Mouse (Mus musculus) embryonic facial prominence, embryonic 15.5 days (tissue): Measurements from ENCODE around the gene Zfp281. TPM values are rescaled to one million over a fixed set of nuclear protein-coding genes. Genes with fewer than 3 reads are reported as not detected.

Experiments used
- ATAC-seq: fragments of 200-750 bp; cut with Nextera tagmentation; 2 replicates; pipeline ENCODE4 v1.8.0; 2017; ENCODE audit warnings: low read depth, moderate TSS enrichment; ENCODE audit not compliant: insufficient number of reproducible peaks, low FRiP score, low TSS enrichment
- H3K27ac ChIP-seq: fragments of 300-500 bp; sonication (generic); replicated peaks from 2 replicates; pipeline ENCODE4 v1.5.1; 2015; ENCODE audit warnings: mild to moderate bottlenecking, inconsistent platforms
- H3K27me3 ChIP-seq: fragments of 300-500 bp; sonication (generic); 2 replicates; pipeline ENCODE4 v1.6.1; 2015; ENCODE audit warnings: inconsistent platforms
- H3K36me3 ChIP-seq: fragments of 300-500 bp; sonication (generic); 2 replicates; pipeline ENCODE4 v1.6.1; 2015; ENCODE audit warnings: mild to moderate bottlenecking, inconsistent platforms
- H3K4me1 ChIP-seq: fragments of 300-500 bp; sonication (generic); 2 replicates; pipeline ENCODE4 v1.6.1; 2015; ENCODE audit warnings: inconsistent platforms
- H3K4me2 ChIP-seq: fragments of 300-500 bp; sonication (generic); replicated peaks from 2 replicates; pipeline ENCODE4 v1.6.1; 2015; ENCODE audit warnings: mild to moderate bottlenecking, inconsistent platforms
- H3K4me3 ChIP-seq: fragments of 300-500 bp; sonication (generic); replicated peaks from 2 replicates; pipeline ENCODE4 v1.5.1; 2015; ENCODE audit warnings: mild to moderate bottlenecking, inconsistent platforms
- H3K9ac ChIP-seq: fragments of 300-500 bp; sonication (generic); 2 replicates; pipeline ENCODE4 v1.6.1; 2015; ENCODE audit warnings: inconsistent platforms
- H3K9me3 ChIP-seq: fragments of 300-500 bp; sonication (generic); replicated peaks from 2 replicates; pipeline ENCODE4 v1.6.1; 2016; ENCODE audit warnings: inconsistent platforms
- WGBS: fragments of 180-500 bp; shearing (Covaris S2); methylation state at CpG from one replicate; pipeline ENCODE4 v1.1.7; 2015; 5-methylcytosine and 5-hydroxymethylcytosine counted together
- polyA plus RNA-seq: library from polyadenylated mRNA; unstranded; fragments of >200 nt; fragmentation: Nextera tagmentation; extraction: Ambion mirVana; gene quantifications from 2 replicates; pipeline ENCODE4 v1.2.1, GENCODE M21; 2015

The Zfp281 gene
- polyA plus RNA-seq = 18.4 and 19.2 TPM in 2 replicates

DNA sequence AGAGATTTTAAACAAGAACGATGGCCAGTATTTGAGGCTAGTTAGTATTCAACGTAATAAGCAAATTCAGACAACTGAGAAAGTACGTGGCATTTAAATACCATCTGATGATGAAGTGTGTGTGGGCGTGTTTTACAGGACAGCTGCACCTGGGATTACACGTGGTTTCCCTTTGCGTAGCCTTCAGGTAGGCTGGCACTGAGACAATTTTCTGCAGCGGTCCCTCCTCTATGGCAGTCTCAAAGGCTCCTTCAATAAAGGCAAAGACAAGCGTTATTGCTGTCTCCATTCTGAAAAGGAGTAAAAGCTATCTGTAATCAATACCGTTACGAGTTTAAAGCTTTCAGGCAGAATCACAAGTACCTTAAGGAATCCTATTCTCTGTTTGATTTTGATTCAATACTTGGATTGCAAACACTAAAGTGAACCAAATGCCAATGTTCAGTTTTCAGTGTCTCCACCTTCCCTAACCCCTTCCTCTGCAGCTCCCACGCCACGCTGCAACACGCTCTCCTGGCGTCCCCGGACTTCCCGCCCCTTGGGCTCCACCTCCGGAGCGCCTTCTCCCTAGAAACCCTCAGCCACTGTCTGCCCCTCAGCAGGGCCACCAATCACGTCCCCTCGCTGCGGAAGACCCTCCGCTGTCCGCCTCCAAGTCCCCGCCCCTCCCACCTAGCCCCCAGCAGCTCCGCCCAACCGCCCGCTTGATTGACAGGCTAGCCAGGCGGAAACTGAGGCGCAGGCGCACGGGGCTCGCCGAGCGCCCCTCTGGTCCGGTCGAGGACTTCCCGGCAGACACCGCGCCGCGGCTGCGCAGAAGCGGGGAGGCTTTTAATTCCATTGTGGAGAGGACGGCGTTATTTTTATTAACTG is at the start of gene Zfp281:
TSS of gene Zfp281 (plus strand) at position 756 of the 873 bp plus-strand sequence.
- Histone ChIP-seq H3K36me3 (peaks cover 26% of the 10 kb centered on the region), H3K9ac (peak within 1 kb of the TSS; percentile 96), H3K4me2 (peak within 1 kb of the TSS; percentile 84), H3K9me3 (no peaks in the 10 kb centered on the region), H3K27me3 (no peaks in the 10 kb centered on the region), H3K4me1 (peaks cover 28% of the 10 kb centered on the region), H3K4me3 (peak within 1 kb of the TSS; percentile 87), H3K27ac (peak within 1 kb of the TSS; percentile 94)
- peak; percentile 99 for ATAC-seq
- 2% methylated on average over 45 of the region's 45 CpGs for WGBS

DNA sequence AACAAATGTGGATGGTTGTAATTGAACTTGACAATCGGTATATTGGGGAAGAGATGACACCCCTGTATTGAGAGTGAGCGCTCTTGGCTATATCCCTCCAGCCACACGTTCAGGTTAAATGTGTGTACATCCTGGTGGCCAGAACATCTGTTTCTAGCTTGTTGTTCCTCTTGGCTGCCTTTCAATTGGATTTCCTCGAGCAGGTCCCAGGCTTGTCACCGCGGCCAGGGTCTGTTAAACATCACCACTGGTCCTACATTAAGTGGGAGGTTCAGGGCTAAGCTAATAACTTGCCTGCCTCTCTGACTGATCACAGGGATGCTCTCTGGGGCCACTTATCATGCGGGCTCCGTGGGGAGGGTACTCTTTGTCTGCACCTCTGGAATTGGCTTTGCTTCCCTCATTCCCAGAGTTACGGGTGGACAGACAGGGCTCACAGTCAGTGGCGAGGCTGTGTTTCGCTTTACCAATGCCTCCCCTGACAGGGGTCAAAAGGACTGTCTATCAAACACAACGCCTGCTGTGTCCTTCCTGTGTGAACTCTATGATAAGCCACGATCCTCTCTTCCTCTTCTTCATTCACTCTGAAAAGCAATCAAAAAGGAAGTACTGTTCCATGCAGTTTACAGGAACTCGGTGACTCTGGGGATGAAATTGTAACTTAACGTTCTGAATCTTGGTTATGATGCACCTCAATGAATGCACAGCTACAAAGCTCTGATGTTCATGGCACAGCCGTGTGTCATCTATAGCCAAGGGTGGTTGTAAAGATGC is 46.6 kb upstream of the Zfp281 start:
- Histone ChIP-seq H3K27me3 (no peaks in the 10 kb centered on the region; the same call in 1 of the 2 replicates), H3K27ac (no peak overlapping the region), H3K36me3 (no peaks in the 10 kb centered on the region), H3K4me3 (no peak overlapping the region), H3K9me3 (no peaks in the 10 kb centered on the region), H3K9ac (no peak overlapping the region), H3K4me1 (peaks cover 6% of the 10 kb centered on the region; the same call in 1 of the 2 replicates), H3K4me2 (peak overlapping the region; percentile 22; the same call in 1 of the 2 replicates)
- WGBS = 40% methylated on average over 16 of the region's 16 CpGs
- no peak for ATAC-seq

DNA sequence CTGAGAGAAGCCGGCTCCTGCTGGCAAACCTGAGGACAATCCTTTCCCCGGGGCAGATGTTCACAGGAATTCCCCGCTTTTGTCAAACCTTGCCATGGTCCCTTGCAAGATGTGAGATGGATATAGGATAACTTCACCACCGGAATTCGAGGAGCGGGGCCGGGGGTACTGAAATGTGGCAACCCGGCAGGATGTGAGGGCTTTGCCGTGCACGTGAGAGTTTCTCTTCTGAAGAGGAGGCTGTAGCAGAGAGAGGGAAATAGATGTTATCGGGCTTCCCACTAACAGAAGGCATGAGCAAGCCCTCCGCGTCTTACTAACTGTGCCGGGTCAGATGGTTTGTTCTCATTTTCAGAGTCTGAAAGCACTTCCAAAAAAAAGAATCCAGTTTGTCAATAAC is 45.3 kb upstream of the Zfp281 start:
- Histone ChIP-seq H3K9me3 (no peaks in the 10 kb centered on the region), H3K27ac (no peak overlapping the region), H3K4me2 (no peak overlapping the region), H3K9ac (no peak overlapping the region), H3K4me3 (no peak overlapping the region), H3K4me1 (peaks cover 6% of the 10 kb centered on the region; the same call in 1 of the 2 replicates), H3K36me3 (no peaks in the 10 kb centered on the region), H3K27me3 (no peaks in the 10 kb centered on the region; the same call in 1 of the 2 replicates)
- WGBS = 55% methylated on average over 14 of the region's 14 CpGs
- ATAC-seq = no peak

DNA sequence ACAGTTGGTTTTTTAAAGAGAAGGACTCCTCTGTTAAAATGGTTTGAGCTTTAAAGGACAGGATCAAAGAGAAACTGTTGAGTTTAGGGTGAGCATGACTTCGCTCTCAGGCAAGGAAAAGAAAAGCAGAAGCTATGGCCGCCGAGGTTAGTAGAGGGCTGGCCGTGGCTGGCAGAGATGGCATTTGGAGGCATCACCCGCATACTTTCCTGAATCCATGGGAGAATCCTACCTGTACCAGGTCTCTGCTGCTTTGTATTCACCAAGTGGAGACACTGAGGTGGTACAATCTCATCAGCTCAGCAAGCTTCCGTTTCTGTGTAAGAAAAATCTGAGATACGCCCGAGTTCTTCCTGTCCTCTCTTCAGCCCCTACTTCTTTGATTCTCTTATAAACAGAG is 44.4 kb upstream of the Zfp281 start:
- 82% methylated on average over 8 of the region's 8 CpGs for WGBS
- no peak for ATAC-seq

DNA sequence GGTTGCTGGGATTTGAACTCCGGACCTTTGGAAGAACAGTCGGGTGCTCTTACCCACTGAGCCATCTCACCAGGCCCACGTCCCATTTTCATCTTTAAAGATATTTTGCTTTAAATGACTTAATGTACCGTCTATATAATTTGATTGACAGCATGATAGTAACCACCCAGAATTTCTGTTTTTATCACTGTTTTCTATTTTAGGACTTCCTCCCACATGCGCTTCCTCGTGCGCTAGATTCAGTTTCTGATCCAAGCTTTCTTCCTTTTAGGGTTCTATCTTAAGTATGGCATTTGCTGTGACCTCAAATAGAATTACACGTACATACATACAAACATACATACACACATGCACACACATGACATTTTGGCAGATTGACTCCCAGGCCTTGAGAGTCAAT is 42.9 kb upstream of the Zfp281 start:
- Histone ChIP-seq H3K27me3 (no peaks in the 10 kb centered on the region; the same call in 1 of the 2 replicates), H3K9me3 (no peaks in the 10 kb centered on the region), H3K4me3 (no peak overlapping the region), H3K4me2 (no peak overlapping the region), H3K9ac (no peak overlapping the region), H3K27ac (no peak overlapping the region), H3K4me1 (peaks cover 6% of the 10 kb centered on the region; the same call in 1 of the 2 replicates), H3K36me3 (no peaks in the 10 kb centered on the region)
- WGBS = 84% methylated on average over 8 of the region's 8 CpGs
- ATAC-seq = no peak

More for the DNA sequence above, 44.4 kb upstream of the Zfp281 start:
- Histone ChIP-seq H3K9ac (no peak overlapping the region), H3K4me2 (no peak overlapping the region), H3K36me3 (no peaks in the 10 kb centered on the region), H3K4me3 (no peak overlapping the region), H3K4me1 (peaks cover 6% of the 10 kb centered on the region; the same call in 1 of the 2 replicates), H3K27me3 (no peaks in the 10 kb centered on the region; the same call in 1 of the 2 replicates), H3K9me3 (no peaks in the 10 kb centered on the region), H3K27ac (no peak overlapping the region)

DNA sequence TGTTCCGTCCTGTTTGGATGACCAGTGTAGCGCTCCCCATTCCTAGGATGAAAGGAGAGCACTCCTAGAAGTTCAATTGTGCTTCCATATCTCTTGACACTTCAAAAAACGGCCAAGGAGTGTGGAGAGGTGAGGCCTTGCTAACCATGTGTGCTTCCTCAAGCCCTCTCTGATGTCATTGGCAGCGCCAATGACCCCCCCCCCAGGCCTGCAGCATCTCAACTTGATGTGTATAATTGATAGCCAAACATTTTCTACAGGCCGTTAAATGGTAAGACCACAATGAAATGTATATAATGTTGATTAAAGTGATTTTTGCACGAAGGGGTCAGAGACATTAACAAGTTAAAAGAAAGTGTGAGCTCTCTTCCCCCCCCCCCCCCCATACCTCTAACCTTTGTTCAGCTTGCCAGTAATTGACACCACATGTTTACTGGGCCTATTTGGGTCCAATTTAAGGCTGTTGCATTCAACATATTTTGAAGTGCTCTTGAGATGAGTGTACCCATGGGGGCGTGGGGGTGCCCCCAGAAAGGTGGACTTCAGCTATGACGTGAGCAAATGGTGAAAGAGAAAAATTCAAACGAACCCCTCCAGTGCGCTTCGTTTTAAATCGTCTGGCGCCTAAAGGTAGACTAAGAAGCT is 36.8 kb upstream of the Zfp281 start:
- Histone ChIP-seq H3K27me3 (no peaks in the 10 kb centered on the region), H3K4me1 (peaks cover 8% of the 10 kb centered on the region), H3K27ac (no peak overlapping the region), H3K4me3 (no peak overlapping the region), H3K36me3 (no peaks in the 10 kb centered on the region), H3K9me3 (no peaks in the 10 kb centered on the region), H3K9ac (no peak overlapping the region), H3K4me2 (no peak overlapping the region)
- 49% methylated on average over 13 of the region's 13 CpGs for WGBS
- ATAC-seq = no peak

DNA sequence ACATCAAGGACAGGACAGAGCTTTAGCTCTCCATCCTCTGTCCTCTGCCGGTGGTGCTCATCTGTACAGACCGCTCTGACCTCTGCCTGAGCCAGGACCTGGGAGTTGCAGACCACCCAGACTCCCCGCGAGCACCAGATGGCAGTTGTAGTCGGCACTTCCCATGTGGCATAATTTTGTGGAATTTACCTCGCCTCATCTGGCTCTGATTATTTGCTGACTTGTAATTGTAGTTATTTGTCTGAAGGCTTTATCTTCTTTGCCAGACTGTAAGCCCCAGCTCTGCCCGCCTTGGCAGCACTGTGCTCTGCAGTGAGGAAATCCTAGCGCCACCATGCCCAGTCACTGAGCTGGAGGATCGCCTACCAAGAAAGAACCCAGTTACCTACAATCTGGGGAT is 35.8 kb upstream of the Zfp281 start:
- WGBS = 5% methylated on average over 9 of the region's 9 CpGs
- H3K27ac ChIP-seq = no peak overlapping the region
- no peaks in the 10 kb centered on the region for H3K27me3 ChIP-seq
- ATAC-seq = no peak
- peak overlapping the region; percentile 49 for H3K4me2 ChIP-seq
- peak overlapping the region; percentile 24 for H3K4me3 ChIP-seq
- no peak overlapping the region for H3K9ac ChIP-seq
- no peaks in the 10 kb centered on the region for H3K36me3 ChIP-seq
- H3K9me3 ChIP-seq = no peaks in the 10 kb centered on the region
- peaks cover 8% of the 10 kb centered on the region for H3K4me1 ChIP-seq

DNA sequence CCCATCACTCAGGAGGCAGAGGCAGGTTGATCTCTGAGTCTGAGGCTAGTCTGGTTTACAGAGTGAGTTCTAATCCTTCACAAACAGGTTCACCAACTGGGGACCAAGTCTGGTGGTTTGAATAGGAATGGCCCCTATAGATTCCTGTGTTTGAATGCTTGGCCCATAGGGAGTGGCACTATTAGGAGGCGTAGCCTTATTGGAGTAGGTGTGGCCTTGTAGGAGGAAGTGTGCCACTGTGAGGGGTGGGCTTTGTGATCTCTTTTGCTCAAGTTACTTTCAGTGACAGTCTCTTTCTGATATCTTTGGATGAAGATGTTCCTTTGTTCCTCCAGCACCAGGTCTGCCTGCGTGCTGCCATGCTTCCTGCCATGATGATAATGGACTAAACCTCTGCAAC is 32.0 kb upstream of the Zfp281 start:
- no peak overlapping the region for H3K27ac ChIP-seq
- H3K36me3 ChIP-seq = no peaks in the 10 kb centered on the region
- no peaks in the 10 kb centered on the region for H3K27me3 ChIP-seq
- H3K4me1 ChIP-seq = peaks cover 8% of the 10 kb centered on the region
- no peak for ATAC-seq
- H3K4me3 ChIP-seq = no peak overlapping the region
- no peak overlapping the region for H3K9ac ChIP-seq
- H3K9me3 ChIP-seq = no peaks in the 10 kb centered on the region
- H3K4me2 ChIP-seq = no peak overlapping the region
- 94% methylated on average over 2 of the region's 2 CpGs for WGBS

DNA sequence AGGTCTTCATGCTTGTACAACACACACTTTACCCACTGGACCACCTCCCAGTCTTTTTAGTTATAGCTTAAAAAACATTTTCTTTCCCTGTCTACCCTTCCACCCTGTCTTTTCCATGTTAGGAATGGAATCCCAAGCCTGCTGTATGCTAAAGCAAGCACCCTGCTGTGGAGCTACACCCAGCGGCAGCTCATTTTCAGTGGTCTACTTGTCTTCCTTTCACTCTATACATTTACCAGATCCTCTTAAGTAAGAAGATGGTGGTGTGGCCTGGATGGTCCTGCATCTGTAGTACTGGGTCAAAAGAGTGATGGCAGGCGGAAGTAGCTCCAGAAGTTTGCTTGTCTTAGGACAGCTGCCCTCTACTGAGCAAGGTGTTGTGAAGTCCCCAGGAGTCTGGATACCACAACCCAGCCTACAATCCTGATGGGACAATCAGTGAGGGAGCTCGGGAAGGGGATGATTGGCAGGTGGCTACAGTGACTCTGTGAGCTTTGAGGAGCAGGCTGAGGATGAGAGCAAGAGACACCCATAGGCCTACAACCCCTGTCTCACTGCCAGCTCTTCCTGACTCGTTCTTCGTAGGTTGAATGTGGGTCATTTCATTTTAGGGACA is 30.4 kb upstream of the Zfp281 start:
- no peaks in the 10 kb centered on the region for H3K4me1 ChIP-seq
- no peak overlapping the region for H3K9ac ChIP-seq
- H3K4me2 ChIP-seq = no peak overlapping the region
- no peak for ATAC-seq
- WGBS = 87% methylated on average over 5 of the region's 5 CpGs
- no peaks in the 10 kb centered on the region for H3K9me3 ChIP-seq
- no peak overlapping the region for H3K4me3 ChIP-seq
- H3K36me3 ChIP-seq = no peaks in the 10 kb centered on the region
- H3K27ac ChIP-seq = no peak overlapping the region
- H3K27me3 ChIP-seq = no peaks in the 10 kb centered on the region

DNA sequence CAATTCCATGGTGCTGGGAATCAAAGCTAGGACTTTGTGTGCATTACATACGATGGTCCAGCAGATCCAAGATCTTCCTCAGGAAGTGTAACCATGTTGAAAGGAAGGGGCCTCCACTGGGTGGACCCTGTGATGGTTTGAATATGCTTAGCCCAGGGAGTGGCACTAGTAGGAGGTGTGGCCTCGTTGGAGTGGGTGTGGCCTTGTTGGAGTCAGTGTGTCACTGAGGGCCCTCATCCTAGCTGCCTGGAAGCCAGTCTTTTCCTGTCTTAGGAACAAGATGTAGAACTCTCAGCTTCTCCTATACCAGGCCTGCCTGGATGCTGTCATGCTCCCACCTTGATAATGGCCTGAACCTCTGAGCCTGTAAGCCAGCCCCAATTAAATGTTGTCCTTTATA is 27.9 kb upstream of the Zfp281 start:
- no peak overlapping the region for H3K4me3 ChIP-seq
- H3K9me3 ChIP-seq = no peaks in the 10 kb centered on the region
- no peak overlapping the region for H3K27ac ChIP-seq
- no peaks in the 10 kb centered on the region for H3K4me1 ChIP-seq
- H3K9ac ChIP-seq = no peak overlapping the region
- no peaks in the 10 kb centered on the region for H3K36me3 ChIP-seq
- H3K27me3 ChIP-seq = no peaks in the 10 kb centered on the region
- no peak for ATAC-seq
- H3K4me2 ChIP-seq = no peak overlapping the region
- 72% methylated on average over 2 of the region's 2 CpGs for WGBS
